Mouse (Mus musculus) embryonic facial prominence, embryonic 12.5 days (tissue): ENCODE data around the gene Zfp329. TPM values are rescaled to one million over a fixed set of nuclear protein-coding genes. Genes with fewer than 3 reads are reported as not detected.
A peak's percentile ranks its signal among the peaks of the same experiment; 100 is the strongest.
"Not testable (repeated sequence)": the region's sequence is repeated elsewhere in the genome, so short reads cannot be mapped to it uniquely, and the experiment has no call there.

ENCODE experiments used
- ATAC-seq: fragments of 200-750 bp; cut with Nextera tagmentation; 2 replicates; pipeline ENCODE4 v1.8.0; 2017; ENCODE audit not compliant: insufficient number of reproducible peaks, insufficient read depth, low FRiP score, low TSS enrichment
- H3K27ac ChIP-seq: fragments of 300-500 bp; sonication (generic); 2 replicates; pipeline ENCODE4 v1.5.1; 2016; ENCODE audit warnings: mild to moderate bottlenecking
- H3K27me3 ChIP-seq: fragments of 300-500 bp; sonication (generic); 2 replicates; pipeline ENCODE4 v1.6.1; 2016; ENCODE audit warnings: mild to moderate bottlenecking, moderate library complexity
- H3K36me3 ChIP-seq: fragments of 300-500 bp; sonication (generic); 2 replicates; pipeline ENCODE4 v1.6.1; 2016; ENCODE audit warnings: mild to moderate bottlenecking
- H3K4me1 ChIP-seq: fragments of 300-500 bp; sonication (generic); 2 replicates; pipeline ENCODE4 v1.6.1; 2016
- H3K4me2 ChIP-seq: fragments of 300-500 bp; sonication (generic); replicated peaks from 2 replicates; pipeline ENCODE4 v1.6.1; 2016; ENCODE audit warnings: mild to moderate bottlenecking, moderate library complexity
- H3K4me3 ChIP-seq: fragments of 300-500 bp; sonication (generic); 2 replicates; pipeline ENCODE4 v1.5.1; 2016; ENCODE audit warnings: mild to moderate bottlenecking
- H3K9ac ChIP-seq: fragments of 300-500 bp; sonication (generic); 2 replicates; pipeline ENCODE4 v1.6.1; 2016; ENCODE audit warnings: mild to moderate bottlenecking, moderate library complexity
- H3K9me3 ChIP-seq: fragments of 300-500 bp; sonication (generic); 2 replicates; pipeline ENCODE4 v1.6.1; 2016; ENCODE audit warnings: mild to moderate bottlenecking, moderate library complexity
- WGBS: fragments of 180-500 bp; shearing (Covaris S2); methylation state at CpG from one replicate; pipeline ENCODE4 v1.1.7; 2016; 5-methylcytosine and 5-hydroxymethylcytosine counted together
- polyA plus RNA-seq: library from polyadenylated mRNA; unstranded; fragments of >200 nt; fragmentation: Nextera tagmentation; extraction: Ambion mirVana; gene quantifications from 2 replicates; pipeline ENCODE4 v1.2.1, GENCODE M21; 2016

Zfp329 gene
- polyA plus RNA-seq: 19.8 TPM in 2 replicates

- Histone ChIP-seq H3K9me3 (peaks cover 20% of the 10 kb centered on the region), H3K27me3 (no peaks in the 10 kb centered on the region), H3K27ac (peak within 1 kb of the TSS; percentile 86), H3K4me2 (peak within 1 kb of the TSS; percentile 64), H3K4me3 (peak within 1 kb of the TSS; percentile 83), H3K4me1 (no peaks in the 10 kb centered on the region), H3K9ac (peak within 1 kb of the TSS; percentile 88), H3K36me3 (peaks cover 23% of the 10 kb centered on the region)
- ATAC-seq: peak; percentile 91
- under 1% methylated on average over 40 of the region's 40 CpGs for WGBS
Observed at GRCm38 (mm10) chr7:12818521-12819295, at the start of gene Zfp329. TSS of gene Zfp329 (minus strand) at chr7:12818858.

DNA sequence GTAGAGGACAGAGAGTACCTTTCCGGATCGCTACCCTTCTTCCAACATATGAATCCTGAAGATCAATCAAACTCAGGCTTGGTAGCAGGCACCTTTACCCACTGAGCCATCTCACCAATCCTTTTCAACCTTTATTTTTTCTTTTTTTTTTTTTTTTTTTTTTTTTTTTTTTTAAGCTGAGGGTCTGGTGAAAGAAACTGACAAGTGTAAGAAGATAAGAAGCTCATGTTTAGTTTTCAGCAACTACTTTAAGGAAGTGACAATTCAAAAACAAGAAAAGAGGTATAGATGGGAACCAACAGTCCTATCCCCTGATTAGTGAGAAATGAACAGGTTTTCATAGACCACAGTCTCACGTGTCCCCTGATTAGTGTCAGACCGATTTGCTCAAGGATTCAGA lies 17.1 kb upstream of the Zfp329 start:
- Histone ChIP-seq H3K4me2 (peak overlapping the region; percentile 52), H3K4me3 (peak overlapping the region; percentile 54)

DNA sequence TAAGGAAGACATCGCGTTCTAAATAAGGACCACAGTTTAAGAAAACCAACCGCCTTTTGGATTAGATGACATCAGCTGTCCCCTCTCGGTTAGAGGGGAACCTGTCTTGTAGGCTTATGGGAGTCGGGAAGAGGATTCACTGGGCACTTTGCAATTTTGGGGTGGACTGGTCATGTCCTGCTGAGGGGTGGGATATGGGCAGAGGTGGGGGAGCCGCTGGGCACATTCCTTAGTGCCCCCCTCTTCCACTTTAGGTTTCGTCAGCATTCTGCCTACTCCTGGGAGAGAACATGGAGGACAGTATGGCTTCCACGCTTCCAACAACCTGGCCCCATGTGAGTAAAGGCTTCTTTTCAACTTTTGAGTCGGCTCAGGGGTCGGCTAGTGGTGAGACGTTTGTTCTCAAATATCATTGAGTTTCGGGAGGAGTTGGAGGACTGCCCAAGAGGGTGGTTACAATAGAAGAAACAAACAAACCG lies 16.6 kb upstream of the Zfp329 start:
- H3K27ac ChIP-seq: peak overlapping the region; percentile 36; the same call in 1 of the 2 replicates
- H3K9ac ChIP-seq: peak overlapping the region; percentile 54
- H3K4me3 ChIP-seq: peak overlapping the region; percentile 54
- peak; percentile 39 for ATAC-seq
- no peaks in the 10 kb centered on the region for H3K4me1 ChIP-seq
- H3K9me3 ChIP-seq: peaks cover 43% of the 10 kb centered on the region
- 44% methylated on average over 13 of the region's 13 CpGs for WGBS
- H3K4me2 ChIP-seq: peak overlapping the region; percentile 52
- H3K27me3 ChIP-seq: no peaks in the 10 kb centered on the region
- H3K36me3 ChIP-seq: peaks cover 38% of the 10 kb centered on the region

More for the DNA sequence above, 17.1 kb upstream of the Zfp329 start:
- Histone ChIP-seq H3K27me3 (no peaks in the 10 kb centered on the region), H3K27ac (no peak overlapping the region), H3K9me3 (peaks cover 48% of the 10 kb centered on the region), H3K4me1 (no peaks in the 10 kb centered on the region), H3K36me3 (peaks cover 44% of the 10 kb centered on the region), H3K9ac (no peak overlapping the region)
- no peak for ATAC-seq
- 97% methylated on average over 4 of the region's 4 CpGs for WGBS

- peak; percentile 97 for ATAC-seq
- H3K4me3 ChIP-seq: peak within 1 kb of the TSS; percentile 54
- no peaks in the 10 kb centered on the region for H3K27me3 ChIP-seq
- H3K9ac ChIP-seq: peak within 1 kb of the TSS; percentile 54
- 3% methylated on average over 47 of the region's 47 CpGs for WGBS
- peak within 1 kb of the TSS; percentile 36; the same call in 1 of the 2 replicates for H3K27ac ChIP-seq
- H3K9me3 ChIP-seq: peaks cover 37% of the 10 kb centered on the region
- H3K4me1 ChIP-seq: no peaks in the 10 kb centered on the region
- peaks cover 32% of the 10 kb centered on the region for H3K36me3 ChIP-seq
- peak within 1 kb of the TSS; percentile 52 for H3K4me2 ChIP-seq
Observed at GRCm38 (mm10) chr7:12834162-12835120, 15.8 kb upstream of the Zfp329 start, which contains the start of gene Zfp110. TSS of gene Zfp110 (plus strand) at chr7:12834761.

DNA sequence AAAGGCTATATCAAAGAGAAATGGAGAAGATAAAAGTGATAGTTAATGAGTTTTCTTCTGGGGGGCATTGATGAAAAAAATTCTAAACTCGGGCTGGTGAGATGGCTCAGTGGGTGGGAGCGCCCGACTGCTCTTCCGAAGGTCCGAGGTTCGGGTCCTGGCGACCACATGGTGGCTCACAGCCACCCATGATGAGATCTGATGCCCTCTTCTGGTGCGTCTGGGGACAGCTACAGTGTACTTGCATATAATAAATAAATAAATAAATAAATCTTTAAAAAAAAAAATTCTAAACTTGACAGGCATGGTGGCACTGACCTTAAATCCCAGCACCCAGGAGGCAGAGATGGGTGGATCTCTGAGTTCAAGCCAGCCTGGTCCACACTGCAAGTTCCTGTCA lies 3.1 kb downstream of the Zfp329 start:
- Histone ChIP-seq H3K27ac (no peak overlapping the region), H3K4me2 (no peak overlapping the region), H3K9me3 (peaks cover 23% of the 10 kb centered on the region), H3K27me3 (no peaks in the 10 kb centered on the region), H3K4me1 (no peaks in the 10 kb centered on the region), H3K9ac (no peak overlapping the region), H3K36me3 (peaks cover 51% of the 10 kb centered on the region), H3K4me3 (no peak overlapping the region)
- ATAC-seq: no peak
- 95% methylated on average over 8 of the region's 8 CpGs for WGBS

GRCm38 (mm10) chr7:12803727-12804071 lies 15.0 kb downstream of the Zfp329 start:
- H3K9me3 ChIP-seq: peaks cover 4% of the 10 kb centered on the region
- 1% methylated on average over 16 of the region's 16 CpGs for WGBS
- H3K27ac ChIP-seq: peak overlapping the region; percentile 65; the same call in 1 of the 2 replicates
- peak overlapping the region; percentile 41 for H3K4me3 ChIP-seq
- H3K27me3 ChIP-seq: no peaks in the 10 kb centered on the region
- H3K4me1 ChIP-seq: no peaks in the 10 kb centered on the region
- peak; percentile 82 for ATAC-seq
- peak overlapping the region; percentile 50 for H3K9ac ChIP-seq
- peak overlapping the region; percentile 70 for H3K4me2 ChIP-seq
- H3K36me3 ChIP-seq: peaks cover 25% of the 10 kb centered on the region

- Histone ChIP-seq H3K9me3 (no peaks in the 10 kb centered on the region), H3K27ac (peak within 1 kb of the TSS; percentile 65), H3K9ac (peak within 1 kb of the TSS; percentile 50), H3K36me3 (peaks cover 19% of the 10 kb centered on the region), H3K4me1 (no peaks in the 10 kb centered on the region), H3K27me3 (no peaks in the 10 kb centered on the region), H3K4me3 (peak within 1 kb of the TSS; percentile 41), H3K4me2 (peak within 1 kb of the TSS; percentile 70)
- peak; percentile 94 for ATAC-seq
- WGBS: 5% methylated on average over 31 of the region's 31 CpGs
Observed at GRCm38 (mm10) chr7:12802866-12803726, 15.6 kb downstream of the Zfp329 start, which contains the start of gene Zscan18. TSS of gene Zscan18 (minus strand) at chr7:12803635.

DNA sequence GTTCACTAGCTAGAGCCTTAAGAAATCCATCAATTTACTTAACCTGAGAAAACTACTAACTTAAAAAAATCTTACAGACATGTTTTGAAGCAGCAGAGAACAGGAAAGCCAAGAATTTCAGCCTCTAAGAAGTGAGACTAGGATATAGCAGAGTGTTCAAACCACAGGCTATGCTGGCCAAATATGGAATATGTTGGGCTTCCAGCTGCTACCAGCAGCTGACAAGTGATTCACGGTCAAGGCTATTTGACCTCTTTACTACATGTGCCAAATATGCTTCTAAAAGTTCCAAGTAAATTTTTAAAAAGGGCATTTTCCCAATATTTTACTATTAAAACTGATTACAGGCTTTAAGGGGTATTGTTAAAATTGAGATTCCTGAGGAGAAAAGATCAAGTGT lies 19.1 kb downstream of the Zfp329 start:
- Histone ChIP-seq H3K9ac (no peak overlapping the region), H3K36me3 (0 out of 2 replicates have a peak, but pooled peaks cover 5% of the 10 kb centered on the region), H3K4me3 (no peak overlapping the region), H3K4me2 (no peak overlapping the region), H3K4me1 (no peaks in the 10 kb centered on the region), H3K27me3 (no peaks in the 10 kb centered on the region), H3K27ac (no peak overlapping the region), H3K9me3 (peaks cover 8% of the 10 kb centered on the region; the same call in 1 of the 2 replicates)
- WGBS: 83% methylated on average over 1 of the region's 1 CpGs
- ATAC-seq: no peak

DNA sequence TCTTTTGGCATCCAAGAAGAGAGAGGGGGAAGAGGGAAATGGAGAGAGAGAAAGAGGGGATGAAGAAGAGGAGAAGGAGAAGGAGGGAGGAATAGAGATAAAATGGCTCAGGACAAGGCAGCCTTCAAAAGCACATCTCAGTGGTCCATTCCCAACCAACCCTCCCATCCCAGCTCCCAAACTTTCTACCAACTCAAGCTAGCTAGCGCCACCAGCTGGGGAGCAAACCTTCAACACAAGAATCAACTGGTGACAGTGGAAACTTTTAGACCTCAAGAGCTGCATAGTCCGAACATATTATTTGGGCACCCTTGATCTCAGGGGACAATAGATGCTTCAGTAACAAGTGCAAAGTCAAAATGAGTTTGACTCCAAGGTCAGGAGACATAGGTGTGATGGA lies 20.7 kb downstream of the Zfp329 start:
- WGBS: 67% methylated on average over 2 of the region's 2 CpGs
- H3K36me3 ChIP-seq: 0 out of 2 replicates have a peak, but pooled peaks cover 5% of the 10 kb centered on the region
- peaks cover 8% of the 10 kb centered on the region; the same call in 1 of the 2 replicates for H3K9me3 ChIP-seq
- H3K4me2 ChIP-seq: no peak overlapping the region
- H3K4me1 ChIP-seq: no peaks in the 10 kb centered on the region
- no peak overlapping the region for H3K27ac ChIP-seq
- H3K9ac ChIP-seq: no peak overlapping the region
- no peaks in the 10 kb centered on the region for H3K27me3 ChIP-seq
- no peak for ATAC-seq
- no peak overlapping the region for H3K4me3 ChIP-seq

GRCm38 (mm10) chr7:12792624-12793023 lies 26.0 kb downstream of the Zfp329 start:
- H3K4me1 ChIP-seq, H3K36me3 ChIP-seq, H3K4me3 ChIP-seq, H3K27me3 ChIP-seq, H3K9me3 ChIP-seq, H3K27ac ChIP-seq, H3K9ac ChIP-seq, H3K4me2 ChIP-seq, ATAC-seq: not testable (repeated sequence)
- WGBS: 89% methylated on average over 11 of the region's 11 CpGs
